In the genomic region with DNA sequence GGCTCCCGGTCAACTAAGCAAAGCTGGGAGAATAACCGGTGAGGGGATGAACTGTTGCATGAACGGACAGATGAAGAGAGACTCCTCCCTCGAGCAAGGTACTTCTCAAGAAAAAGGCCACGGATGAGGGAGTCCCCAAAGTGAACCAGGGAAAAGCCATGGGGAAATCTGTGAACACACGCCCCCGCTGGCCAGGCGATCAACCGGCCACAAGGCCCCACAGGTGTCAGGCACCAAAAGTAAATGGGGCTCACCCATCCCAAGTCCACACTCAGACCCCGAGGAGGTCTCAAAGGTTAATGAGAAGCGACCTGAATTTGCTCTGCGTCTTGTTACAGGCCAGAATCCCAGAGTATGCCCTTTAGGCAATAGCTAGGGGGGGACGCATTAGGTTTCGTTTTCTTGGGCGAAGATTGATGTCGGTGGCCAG, we compare ENCODE assay signal across 8 mouse cellular contexts. TPM values are rescaled to one million over a fixed set of nuclear protein-coding genes. Genes with fewer than 3 reads are reported as not detected.
DNase-seq lines count a peak whose midpoint lies in the region; ATAC-seq lines count a peak whose summit lies in the region.

No protein-coding gene starts in this region.

- no peaks in the 10 kb centered on the region for H3K27me3 ChIP-seq in forebrain, embryonic 16.5 days (replicated peaks; ENCODE audit: control insufficient read depth, insufficient read depth, low read length)
- no peaks in the 10 kb centered on the region for H3K27me3 ChIP-seq in hindbrain, embryonic 16.5 days (replicated peaks; ENCODE audit: control insufficient read depth, insufficient read depth, low read length)
- H3K27me3 ChIP-seq in liver, embryonic 11.5 days (replicated peaks; ENCODE audit: control insufficient read depth, insufficient read depth, low read length): no peaks in the 10 kb centered on the region
- no peaks in the 10 kb centered on the region for H3K27me3 ChIP-seq in neural tube, embryonic 12.5 days (replicated peaks)

- peak overlapping the region; percentile 97 for H3K4me3 ChIP-seq in forebrain, embryonic 16.5 days (replicated peaks; ENCODE audit: low read length)
- peak overlapping the region; percentile 81 for H3K4me3 ChIP-seq in hindbrain, embryonic 16.5 days (ENCODE audit: low read length)
- peak overlapping the region; percentile 90 for H3K4me3 ChIP-seq in liver, embryonic 11.5 days (ENCODE audit: low read depth, low read length)
- H3K4me3 ChIP-seq in neural tube, embryonic 12.5 days: peak overlapping the region; percentile 90

- H3K9me3 ChIP-seq in forebrain, embryonic 16.5 days (ENCODE audit: control insufficient read depth, low read length): no peaks in the 10 kb centered on the region
- no peaks in the 10 kb centered on the region for H3K9me3 ChIP-seq in hindbrain, embryonic 16.5 days (ENCODE audit: control insufficient read depth, low read length)
- H3K9me3 ChIP-seq in liver, embryonic 11.5 days (ENCODE audit: control insufficient read depth, low read length): no peaks in the 10 kb centered on the region
- no peaks in the 10 kb centered on the region for H3K9me3 ChIP-seq in neural tube, embryonic 12.5 days

- H3K36me3 ChIP-seq in forebrain, embryonic 16.5 days (ENCODE audit: control insufficient read depth, insufficient read depth): no peaks in the 10 kb centered on the region
- no peaks in the 10 kb centered on the region for H3K36me3 ChIP-seq in hindbrain, embryonic 16.5 days (ENCODE audit: control insufficient read depth, insufficient read depth, low read length)
- peaks cover 3% of the 10 kb centered on the region; the same call in 1 of the 2 replicates for H3K36me3 ChIP-seq in liver, embryonic 11.5 days (ENCODE audit: control insufficient read depth, insufficient read depth, low read length)
- no peaks in the 10 kb centered on the region for H3K36me3 ChIP-seq in neural tube, embryonic 12.5 days

- intact Hi-C loops in gastrocnemius, postnatal 14 days (cut with DNase I; ENCODE audit: low total_unique reads): no loop called here

- H3K9ac ChIP-seq in forebrain, embryonic 16.5 days (replicated peaks; ENCODE audit: low read depth, low read length): peak overlapping the region; percentile 88
- peak overlapping the region; percentile 86 for H3K9ac ChIP-seq in hindbrain, embryonic 16.5 days (ENCODE audit: low read depth, low read length)
- H3K9ac ChIP-seq in liver, embryonic 11.5 days (ENCODE audit: low read depth, low read length): peak overlapping the region; percentile 92
- H3K9ac ChIP-seq in neural tube, embryonic 12.5 days: peak overlapping the region; percentile 79

- H3K27ac ChIP-seq in forebrain, embryonic 16.5 days (ENCODE audit: low read length): peak overlapping the region; percentile 92
- peak overlapping the region; percentile 91 for H3K27ac ChIP-seq in hindbrain, embryonic 16.5 days (ENCODE audit: low read depth, low read length)
- H3K27ac ChIP-seq in liver, embryonic 11.5 days (ENCODE audit: low read depth, low read length): peak overlapping the region; percentile 93
- H3K27ac ChIP-seq in neural tube, embryonic 12.5 days: no peak overlapping the region

- H3K4me2 ChIP-seq in forebrain, embryonic 16.5 days (ENCODE audit: low read length): peak overlapping the region; percentile 95
- H3K4me2 ChIP-seq in hindbrain, embryonic 16.5 days (ENCODE audit: low read length): peak overlapping the region; percentile 75
- H3K4me2 ChIP-seq in liver, embryonic 11.5 days: peak overlapping the region; percentile 95
- peak overlapping the region; percentile 87 for H3K4me2 ChIP-seq in neural tube, embryonic 12.5 days (replicated peaks)

- ATAC-seq in forebrain, embryonic 16.5 days: no peak
- ATAC-seq in hindbrain, embryonic 16.5 days: no peak
- ATAC-seq in liver, embryonic 11.5 days (replicated peaks; ENCODE audit: low FRiP score): 0 out of 2 replicates have a peak, but pooled peaks have one; percentile 1
- ATAC-seq in neural tube, embryonic 12.5 days (ENCODE audit: low FRiP score, low read depth): 0 out of 2 replicates have a peak, but pooled peaks have one; percentile 8

- under 1% methylated on average over 16 of the region's 16 CpGs for WGBS in forebrain, embryonic 16.5 days
- whole genome bisulfite sequencing in hindbrain, embryonic 16.5 days: under 1% methylated on average over 16 of the region's 16 CpGs
- WGBS in liver, embryonic 11.5 days: under 1% methylated on average over 16 of the region's 16 CpGs
- 0% methylated on average over 16 of the region's 16 CpGs for WGBS in neural tube, embryonic 12.5 days

- peaks cover 17% of the 10 kb centered on the region for H3K4me1 ChIP-seq in forebrain, embryonic 16.5 days (replicated peaks; ENCODE audit: control insufficient read depth, insufficient read depth, low read length)
- peaks cover 9% of the 10 kb centered on the region for H3K4me1 ChIP-seq in hindbrain, embryonic 16.5 days (ENCODE audit: control insufficient read depth, insufficient read depth, low read depth, low read length)
- H3K4me1 ChIP-seq in liver, embryonic 11.5 days (replicated peaks; ENCODE audit: control insufficient read depth, insufficient read depth, low read length): peaks cover 12% of the 10 kb centered on the region
- H3K4me1 ChIP-seq in neural tube, embryonic 12.5 days: peaks cover 13% of the 10 kb centered on the region

- peak; percentile 10 for DNase-seq in gastrocnemius, adult 18-20 months (ENCODE audit: low spot score)
- no peak for DNase-seq in gastrocnemius, postnatal 14 days
- DNase-seq in c-Kit-positive CD71-positive TER-119-positive erythroid progenitor cells, embryonic 14.5 days (ENCODE audit: low spot score): peak; percentile 27
- peak; percentile 64 for DNase-seq in liver, embryonic 11.5 days (ENCODE audit: low spot score)
- no peak for DNase-seq in Muller cell, postnatal 12 days (ENCODE audit: inconsistent ontology term)

RNA-seq across cellular contexts. Expression of gene Map2k1, which starts 0.8 kb away (rescaled TPM):
- 10 to 100 TPM; 55.8 to 56.9 TPM for total RNA-seq in gastrocnemius, adult 18-20 months (2021)
- 10 to 100 TPM; 51.9 to 55.6 TPM for total RNA-seq in gastrocnemius, postnatal 14 days (2021)
- polyA plus RNA-seq in forebrain, embryonic 16.5 days (2015; fragmentation: Nextera tagmentation; extraction: Ambion mirVana): 53.6 and 54.6 TPM in 2 replicates
- polyA plus RNA-seq in hindbrain, embryonic 16.5 days (2015; fragmentation: Nextera tagmentation; extraction: Ambion mirVana): 78.7 and 83.9 TPM in 2 replicates
- 68.1 and 74.5 TPM in 2 replicates for polyA plus RNA-seq in liver, embryonic 11.5 days (2014; fragmentation: Nextera tagmentation; extraction: Ambion mirVana)
- 64.1 and 67.4 TPM in 2 replicates for polyA plus RNA-seq in neural tube, embryonic 12.5 days (2016; fragmentation: Nextera tagmentation; extraction: Ambion mirVana)

RNA-seq across cellular contexts. Expression of gene Uchl4, which starts 17.6 kb away (rescaled TPM):
- total RNA-seq in gastrocnemius, adult 18-20 months (2021): 1 to 10 TPM; 1.3 to 2.1 TPM
- 1 to 10 TPM; 2.2 to 2.5 TPM for total RNA-seq in gastrocnemius, postnatal 14 days (2021)
- 2.4 and 2.5 TPM in 2 replicates for polyA plus RNA-seq in forebrain, embryonic 16.5 days (2015; fragmentation: Nextera tagmentation; extraction: Ambion mirVana)
- polyA plus RNA-seq in hindbrain, embryonic 16.5 days (2015; fragmentation: Nextera tagmentation; extraction: Ambion mirVana): 2.1 and 4.3 TPM in 2 replicates
- 2.5 and 5.4 TPM in 2 replicates for polyA plus RNA-seq in liver, embryonic 11.5 days (2014; fragmentation: Nextera tagmentation; extraction: Ambion mirVana)
- polyA plus RNA-seq in neural tube, embryonic 12.5 days (2016; fragmentation: Nextera tagmentation; extraction: Ambion mirVana): 2.9 and 3.0 TPM in 2 replicates

RNA-seq across cellular contexts. Expression of gene Tipin, which starts 28.8 kb away (rescaled TPM):
- total RNA-seq in gastrocnemius, adult 18-20 months (2021): 10 to 100 TPM; 10.0 to 11.1 TPM
- total RNA-seq in gastrocnemius, postnatal 14 days (2021): 10 to 100 TPM; 12.3 to 17.6 TPM
- polyA plus RNA-seq in forebrain, embryonic 16.5 days (2015; fragmentation: Nextera tagmentation; extraction: Ambion mirVana): 106 and 120 TPM in 2 replicates
- 68.3 and 68.7 TPM in 2 replicates for polyA plus RNA-seq in hindbrain, embryonic 16.5 days (2015; fragmentation: Nextera tagmentation; extraction: Ambion mirVana)
- polyA plus RNA-seq in liver, embryonic 11.5 days (2014; fragmentation: Nextera tagmentation; extraction: Ambion mirVana): 361 and 387 TPM in 2 replicates
- polyA plus RNA-seq in neural tube, embryonic 12.5 days (2016; fragmentation: Nextera tagmentation; extraction: Ambion mirVana): 154 and 159 TPM in 2 replicates

Comparison
In these comparisons a context has a peak if more than half of its experiments do, and no peak if none do; other contexts are left out.
1. DNase-seq: peak in gastrocnemius, adult 18-20 months (single experiment), c-Kit-positive CD71-positive TER-119-positive erythroid progenitor cells, embryonic 14.5 days (single experiment) and liver, embryonic 11.5 days (single experiment); none in gastrocnemius, postnatal 14 days (single experiment) and Muller cell, postnatal 12 days (single experiment).
2. ATAC-seq: peak in liver, embryonic 11.5 days (single experiment) and neural tube, embryonic 12.5 days (single experiment); none in forebrain, embryonic 16.5 days (single experiment) and hindbrain, embryonic 16.5 days (single experiment).
3. Peak in every context shown above with its lines, with median percentiles within 50 percentile points of each other: H3K4me2 ChIP-seq, H3K4me3 ChIP-seq and H3K9ac ChIP-seq.